Mouse (Mus musculus) lung, adult 2 months (tissue): ENCODE measurements around the gene Rph3al.

Experiments
- CTCF ChIP-seq: fragments of 200-500 bp; IDR thresholded peaks from 2 replicates; pipeline ENCODE4 v1.5.1; 2011; ENCODE audit warnings: mild to moderate bottlenecking, low read length, control low read depth; ENCODE audit not compliant: insufficient read depth
- POLR2A ChIP-seq: fragments of 200-500 bp; IDR thresholded peaks from 2 replicates; pipeline ENCODE4 v1.6.1; 2011; ENCODE audit warnings: low read depth, mild to moderate bottlenecking, control low read depth, low read length, borderline replicate concordance; ENCODE audit errors: extremely low read depth

DNA sequence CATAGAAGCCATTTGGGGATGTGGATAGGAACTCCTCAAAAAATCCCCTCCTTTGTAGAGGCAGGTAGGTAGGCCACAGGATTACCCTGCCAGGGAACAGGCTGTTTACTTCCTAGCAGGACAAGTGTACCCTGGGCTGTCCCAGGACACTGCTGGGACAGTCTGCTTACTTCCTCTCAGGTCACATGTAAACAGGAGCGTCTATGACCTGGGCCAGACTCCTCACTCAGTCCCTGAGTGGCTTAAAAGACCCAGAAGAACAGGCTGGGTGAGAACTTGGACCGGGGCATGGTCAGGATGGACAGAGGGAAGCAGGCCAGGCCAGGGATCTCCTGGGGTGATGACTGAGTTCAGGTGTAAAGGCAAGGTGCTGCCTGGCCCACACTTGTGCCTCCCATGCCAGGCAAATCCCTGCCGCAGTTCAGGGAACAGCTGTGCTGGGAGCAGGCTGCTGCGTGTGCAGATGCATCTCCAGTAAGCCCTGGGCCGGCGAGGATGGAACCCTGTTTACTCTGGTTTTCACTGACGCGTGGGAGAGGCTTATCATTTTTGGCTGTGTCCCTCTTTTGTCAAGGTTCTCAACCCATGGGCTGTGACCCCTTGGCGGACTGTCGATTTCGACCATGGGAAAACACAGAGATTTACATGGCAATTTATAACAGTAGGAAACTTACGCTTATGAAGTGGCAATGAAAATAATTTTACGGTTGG lies 141.5 kb downstream of the Rph3al start:
- TF ChIP-seq POLR2A, result no peak
- TF ChIP-seq CTCF, result no peak
